20 mouse cellular contexts compared by ENCODE assay signal in the genomic region with DNA sequence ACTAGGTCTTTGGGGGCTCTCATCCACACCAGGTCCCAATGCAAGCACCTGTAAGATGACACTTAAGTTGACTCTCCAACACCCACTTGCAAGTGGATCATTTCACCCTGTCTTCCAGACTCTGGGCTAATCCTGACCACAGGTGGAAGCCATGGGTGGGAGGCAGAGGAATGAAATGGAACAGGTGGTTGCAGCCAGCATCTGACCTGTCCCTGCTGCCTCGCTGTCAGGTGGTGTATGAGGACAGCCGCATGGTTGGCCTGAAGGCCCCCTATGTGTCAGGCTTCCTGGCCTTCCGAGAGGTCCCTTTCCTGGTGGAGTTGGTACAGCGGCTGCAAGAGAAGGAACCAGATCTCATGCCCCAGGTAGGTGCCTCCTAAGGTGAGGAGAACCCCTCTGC. TPM values are rescaled to one million over a fixed set of nuclear protein-coding genes. Genes with fewer than 3 reads are reported as not detected.
"Had no signal": no experiment of that assay in that cellular context is flagged by ENCODE, and none has a peak within 500 bp of the region (broad histone marks: within the 10 kb centered on the region; RNA-seq: fewer than 3 reads in every experiment).

No protein-coding gene starts in this region.

- H3K27ac ChIP-seq: lung, embryonic 15.5 days; macrophage; midbrain, embryonic 13.5 days; midbrain, embryonic 15.5 days; neural tube, embryonic 13.5 days; neural tube, embryonic 15.5 days; stomach, embryonic 15.5 days; stomach, postnatal 0 days had no signal

- DNase-seq: liver, postnatal 0 days; lung, adult 2 months; lung, postnatal 14 days; lung, postnatal 36 days; retina, postnatal 1 day; right cerebral cortex, adult 18-20 months; thymus, adult 2 months; thymus, postnatal 25 days; thymus, postnatal 4 days had no signal

- H3K4me3 ChIP-seq: lung, embryonic 15.5 days; megakaryocyte, embryonic 14.5 days; midbrain, embryonic 13.5 days; midbrain, embryonic 15.5 days; neural tube, embryonic 13.5 days; neural tube, embryonic 15.5 days; stomach, embryonic 15.5 days had no signal

- ATAC-seq: liver, postnatal 0 days; lung, postnatal 0 days; midbrain, embryonic 13.5 days; midbrain, embryonic 15.5 days had no signal

RNA-seq across cellular contexts. Expression of gene Nptx1, which starts 48.3 kb away (rescaled TPM):
- total RNA-seq: megakaryocyte progenitor cell, adult 5-6 weeks had no signal
